Mouse (Mus musculus) forebrain, embryonic 14.5 days (tissue): Measurements from ENCODE around the gene Cyp2b19. TPM values are rescaled to one million over a fixed set of nuclear protein-coding genes. Genes with fewer than 3 reads are reported as not detected.

Experiments used
- ATAC-seq: fragments of 200-750 bp; cut with Nextera tagmentation; 2 replicates; pipeline ENCODE4 v1.8.0; 2017; ENCODE audit warnings: mild to moderate bottlenecking, moderate library complexity
- DNase-seq: peaks from one replicate; pipeline ENCODE4 v3.0.0-alpha.2; 2015; ENCODE audit warnings: low spot score
- H3K27ac ChIP-seq: fragments of 300-500 bp; sonication (generic); 2 replicates; pipeline ENCODE4 v1.5.1; 2014; ENCODE audit warnings: low read depth, mild to moderate bottlenecking, control low read depth, low read length, moderate library complexity
- H3K27me3 ChIP-seq: fragments of 300-500 bp; sonication (generic); replicated peaks from 2 replicates; pipeline ENCODE4 v1.6.1; 2014; ENCODE audit warnings: low read length, control low read depth, mixed read lengths; ENCODE audit not compliant: control insufficient read depth, insufficient read depth
- H3K36me3 ChIP-seq: fragments of 300-500 bp; sonication (generic); 2 replicates; pipeline ENCODE4 v1.6.1; 2014; ENCODE audit warnings: low read length, control low read depth; ENCODE audit not compliant: control insufficient read depth, insufficient read depth
- H3K4me1 ChIP-seq: fragments of 300-500 bp; sonication (generic); 2 replicates; pipeline ENCODE4 v1.6.1; 2014; ENCODE audit warnings: antibody characterized with exemption, low read length, control low read depth; ENCODE audit not compliant: control insufficient read depth, insufficient read depth
- H3K4me2 ChIP-seq: fragments of 300-500 bp; sonication (generic); 2 replicates; pipeline ENCODE4 v1.6.1; 2014; ENCODE audit warnings: mild to moderate bottlenecking, control low read depth, low read length
- H3K4me3 ChIP-seq: fragments of 300-500 bp; sonication (generic); 2 replicates; pipeline ENCODE4 v1.5.1; 2014; ENCODE audit warnings: low read depth, low read length, control low read depth
- H3K9ac ChIP-seq: fragments of 300-500 bp; sonication (generic); 2 replicates; pipeline ENCODE4 v1.6.1; 2014; ENCODE audit warnings: mild to moderate bottlenecking, low read length, control low read depth, moderate library complexity
- H3K9me3 ChIP-seq: fragments of 300-500 bp; sonication (generic); replicated peaks from 2 replicates; pipeline ENCODE4 v1.6.1; 2016; ENCODE audit warnings: low read length, control low read depth, mixed read lengths; ENCODE audit not compliant: control insufficient read depth
- WGBS: fragments of 180-500 bp; shearing (Covaris S2); extraction: QIAGEN DNeasy Blood & Tissue Kit; methylation state at CpG from one replicate; pipeline ENCODE4 v1.1.7; 2014; 5-methylcytosine and 5-hydroxymethylcytosine counted together
- polyA plus RNA-seq: library from polyadenylated mRNA; unstranded; fragments of >200 nt; fragmentation: Nextera tagmentation; extraction: Ambion mirVana; gene quantifications from 2 replicates; pipeline ENCODE4 v1.2.1, GENCODE M21; 2014

Cyp2b19 gene
- polyA plus RNA-seq, 1 experiment from 2014 or later = 0.22 TPM

GRCm38 (mm10) chr7:26800104-26800503 lies 43.2 kb downstream of the Cyp2b19 start:
- H3K36me3 ChIP-seq = no peaks in the 10 kb centered on the region
- H3K9me3 ChIP-seq = no peaks in the 10 kb centered on the region
- no peaks in the 10 kb centered on the region for H3K4me1 ChIP-seq
- H3K27ac ChIP-seq = no peak overlapping the region
- ATAC-seq (no peak), DNase-seq (no peak)
- H3K9ac ChIP-seq = no peak overlapping the region
- H3K27me3 ChIP-seq = no peaks in the 10 kb centered on the region
- no peak overlapping the region for H3K4me2 ChIP-seq
- no peak overlapping the region for H3K4me3 ChIP-seq

GRCm38 (mm10) chr7:26800996-26801395 lies 44.1 kb downstream of the Cyp2b19 start:
- Histone ChIP-seq H3K27ac (no peak overlapping the region), H3K9me3 (no peaks in the 10 kb centered on the region), H3K27me3 (no peaks in the 10 kb centered on the region), H3K4me1 (no peaks in the 10 kb centered on the region), H3K4me2 (no peak overlapping the region), H3K9ac (no peak overlapping the region), H3K36me3 (no peaks in the 10 kb centered on the region), H3K4me3 (no peak overlapping the region)
- WGBS = 87% methylated on average over 1 of the region's 1 CpGs
- ATAC-seq (no peak), DNase-seq (no peak)

- H3K9ac ChIP-seq = no peak within 1 kb of the TSS
- ATAC-seq = no peak
These were observed 51.6 kb downstream of the Cyp2b19 start, which contains the start of gene Cyp2g1 for GRCm38 (mm10) chr7:26808592-26808991. Cyp2g1 (plus strand) TSS chr7:26808892.

More at GRCm38 (mm10) chr7:26808592-26808991, 51.6 kb downstream of the Cyp2b19 start, which contains the start of gene Cyp2g1:
- Histone ChIP-seq H3K9me3 (no peaks in the 10 kb centered on the region), H3K4me1 (no peaks in the 10 kb centered on the region), H3K4me2 (no peak within 1 kb of the TSS), H3K27me3 (no peaks in the 10 kb centered on the region), H3K27ac (no peak within 1 kb of the TSS), H3K4me3 (no peak within 1 kb of the TSS), H3K36me3 (no peaks in the 10 kb centered on the region)
- WGBS = 92% methylated on average over 2 of the region's 2 CpGs
- no peak for DNase-seq

Other genes starting within 250 kb of the Cyp2b19 start
- gene Nlrp9a, start 222.1 kb upstream of the Cyp2b19 start, polyA plus RNA-seq = not detected in 2 replicates
- gene Vmn1r185, start 138.7 kb upstream of the Cyp2b19 start, polyA plus RNA-seq = not detected in 2 replicates
- not detected in 2 replicates for gene Cyp2b23, start 70.7 kb upstream of the Cyp2b19 start, polyA plus RNA-seq
- gene Cyp2g1, start 51.8 kb downstream of the Cyp2b19 start, polyA plus RNA-seq = not detected in 2 replicates
- 0.15 and 0.37 TPM in 2 replicates for gene Cyp2a5, start 78.2 kb downstream of the Cyp2b19 start, polyA plus RNA-seq
- not detected in 2 replicates for gene Cyp2a22, start 182.2 kb downstream of the Cyp2b19 start, polyA plus RNA-seq